Mouse (Mus musculus) heart, adult 18-20 months (tissue): ENCODE measurements at regions not wholly inside any gene's neighbourhood (a gene's known extent, or its start where the extent isn't known, plus 50 kb on each side); places are given as distances from the start of the nearest gene placed in this dataset.

Experiments
- DNase-seq, 2 experiments: peaks; one replicate each; pipeline ENCODE4 v3.0.0; 2021 to 2022; ENCODE audit warnings: mixed read lengths in 1 of 2

DNA sequence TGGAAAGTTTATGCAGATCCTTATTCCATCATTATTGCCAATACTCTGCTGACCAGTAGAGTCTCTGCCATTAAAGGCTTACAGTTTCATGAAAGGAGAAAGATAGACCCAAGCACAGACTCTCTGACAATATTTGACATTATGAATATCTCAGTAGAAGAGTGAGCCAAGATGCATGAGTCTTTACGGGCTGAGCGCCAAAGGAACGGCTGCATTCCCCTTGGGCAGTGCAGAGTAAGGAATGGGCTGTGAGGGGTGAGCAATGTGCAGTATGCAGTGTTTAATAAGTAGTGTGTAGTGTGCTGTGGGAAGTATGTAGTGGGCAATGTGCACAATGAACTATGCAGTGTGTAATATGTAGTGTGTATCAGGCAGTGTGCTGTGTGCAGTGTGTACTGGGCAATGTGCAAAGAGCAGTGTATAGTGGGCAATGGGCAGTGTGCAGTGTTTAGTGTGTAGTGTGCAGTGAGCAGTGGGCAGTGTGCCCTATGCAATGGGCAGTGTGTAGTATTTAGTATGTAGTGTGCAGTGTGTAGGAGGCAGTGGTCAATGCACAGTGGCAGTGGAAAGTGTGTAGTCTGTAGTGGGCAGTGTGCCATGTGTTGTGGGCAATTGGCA, 671.8 kb downstream of the 5730522E02Rik start:
- no peak for DNase-seq

DNA sequence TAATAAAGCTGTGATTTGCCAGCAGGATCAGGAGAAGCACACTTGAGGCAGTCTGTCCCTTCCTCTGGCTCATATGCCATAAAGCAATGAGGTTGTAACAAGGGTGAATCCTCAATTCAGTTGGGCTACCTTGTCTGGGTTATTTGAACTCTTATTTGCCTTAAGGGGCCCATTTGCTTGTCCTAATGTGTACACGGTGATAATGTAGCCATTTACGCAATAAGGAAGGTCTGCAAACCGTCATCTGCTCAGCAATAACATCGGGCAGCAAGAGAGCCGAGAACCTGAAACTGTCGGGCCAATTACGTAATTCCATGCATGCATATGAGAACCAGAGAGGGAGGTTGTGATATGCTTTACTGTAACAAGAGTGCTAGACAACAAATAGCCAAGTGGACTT, 674.5 kb downstream of the 5730522E02Rik start:
- no peak for DNase-seq

DNA sequence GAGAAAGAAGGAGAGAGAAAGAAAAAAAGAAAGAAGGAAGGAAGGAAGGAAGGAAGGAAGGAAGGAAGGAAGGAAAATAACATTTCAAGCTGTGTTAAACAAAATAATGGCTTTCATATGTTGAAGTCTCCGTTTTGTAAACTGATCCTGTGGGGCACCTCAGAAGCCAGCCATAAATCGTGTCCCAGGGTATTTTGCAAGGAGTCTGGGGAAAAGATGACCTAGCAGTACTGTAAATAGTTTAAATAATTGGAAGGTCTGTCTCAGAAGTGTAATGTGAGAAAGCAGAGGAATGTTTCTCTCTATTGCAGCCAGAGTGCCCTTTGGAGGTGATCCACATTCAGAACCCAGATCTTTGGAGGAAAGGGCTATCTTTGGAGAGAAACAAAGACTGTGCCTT, 677.5 kb downstream of the 5730522E02Rik start:
- no peak for DNase-seq

DNA sequence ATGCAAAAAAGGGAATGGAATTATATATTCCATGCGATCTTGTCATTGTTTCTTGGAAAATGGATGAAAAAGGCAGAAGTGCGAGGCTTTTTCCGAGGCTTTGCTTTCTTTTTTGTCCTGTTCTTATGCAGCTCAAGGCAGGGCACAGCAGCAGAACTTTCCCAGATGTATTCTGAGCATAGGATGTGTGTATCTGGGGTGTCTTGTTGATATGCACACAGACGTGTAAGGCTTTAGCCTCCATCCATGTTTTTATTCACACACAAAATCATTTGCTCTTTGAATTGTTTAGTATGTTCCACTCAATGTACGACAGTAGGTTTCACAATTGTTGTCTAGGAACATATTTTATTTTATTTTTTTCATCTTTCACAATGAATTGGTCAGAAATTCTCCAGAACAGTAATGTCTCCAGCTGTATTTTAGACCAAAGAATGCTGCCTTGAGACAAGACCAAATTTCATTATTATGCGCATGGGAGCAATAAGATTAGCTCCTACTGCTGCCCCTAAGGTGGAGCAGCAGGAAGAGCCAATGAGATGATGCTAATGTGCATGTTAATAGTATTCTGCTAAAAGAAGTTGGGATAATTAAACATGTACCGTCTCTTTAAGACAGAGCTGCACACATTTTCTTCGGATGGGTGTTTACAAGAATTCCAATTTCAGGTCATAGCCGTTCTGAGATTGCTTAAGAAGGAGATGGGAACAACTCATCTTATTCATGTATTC, 678.7 kb downstream of the 5730522E02Rik start:
- no peak for DNase-seq

DNA sequence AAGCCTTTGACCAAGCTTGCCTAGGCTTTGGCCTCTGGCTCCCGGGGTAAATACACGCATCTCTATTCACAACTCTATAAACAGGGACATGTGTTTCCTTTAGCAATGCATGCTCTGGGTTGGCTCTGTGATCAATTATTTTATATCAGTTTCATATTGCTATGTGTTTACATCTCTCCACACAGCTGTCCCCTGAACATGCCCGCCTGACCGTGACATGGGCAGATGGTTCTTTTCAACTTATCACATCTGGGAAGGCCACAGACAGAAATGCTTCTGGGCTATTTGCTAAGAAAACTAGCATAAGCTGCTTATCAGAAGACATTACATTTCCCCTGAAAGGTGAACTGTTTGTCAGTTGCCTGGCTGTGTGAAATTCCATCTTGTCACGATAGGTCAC, 682.5 kb downstream of the 5730522E02Rik start:
- no peak for DNase-seq

DNA sequence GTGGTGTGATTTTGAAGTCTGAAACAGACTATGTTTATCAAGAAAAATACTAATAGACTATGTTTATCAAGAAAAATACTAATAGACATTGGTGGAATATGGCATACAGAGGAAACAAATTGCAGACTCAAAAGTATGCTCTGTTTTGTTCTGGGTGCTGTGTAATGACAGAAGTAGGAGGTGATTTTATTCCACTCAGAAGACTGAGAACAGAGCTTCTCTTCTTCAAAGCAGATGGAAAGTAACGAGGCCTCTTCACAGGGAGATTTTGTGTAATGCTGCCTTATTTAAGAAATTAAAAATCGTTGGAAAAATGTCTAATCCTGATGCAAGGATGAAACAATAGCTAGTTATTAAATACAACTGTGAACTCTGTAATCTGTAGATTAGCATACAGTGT, 691.7 kb downstream of the 5730522E02Rik start:
- no peak for DNase-seq

DNA sequence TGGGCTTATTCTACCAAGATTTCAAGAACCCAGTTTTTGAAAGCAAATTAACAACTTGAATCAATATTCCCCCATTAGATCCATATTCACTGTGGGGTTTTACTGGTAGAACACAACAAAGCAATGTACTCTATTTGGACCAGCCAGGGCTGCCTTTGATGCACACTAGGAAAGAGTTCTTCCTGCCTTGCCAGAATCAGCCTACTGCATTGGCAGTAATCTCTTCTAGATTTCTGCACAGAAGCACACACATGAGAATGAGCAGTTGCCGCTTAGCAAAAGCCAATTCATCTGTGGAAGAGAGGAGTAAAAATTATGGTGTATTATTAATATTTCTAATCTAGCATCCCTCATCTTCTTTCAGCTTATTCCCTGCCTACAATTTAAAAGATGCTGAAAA, 692.4 kb downstream of the 5730522E02Rik start:
- DNase-seq = no peak

DNA sequence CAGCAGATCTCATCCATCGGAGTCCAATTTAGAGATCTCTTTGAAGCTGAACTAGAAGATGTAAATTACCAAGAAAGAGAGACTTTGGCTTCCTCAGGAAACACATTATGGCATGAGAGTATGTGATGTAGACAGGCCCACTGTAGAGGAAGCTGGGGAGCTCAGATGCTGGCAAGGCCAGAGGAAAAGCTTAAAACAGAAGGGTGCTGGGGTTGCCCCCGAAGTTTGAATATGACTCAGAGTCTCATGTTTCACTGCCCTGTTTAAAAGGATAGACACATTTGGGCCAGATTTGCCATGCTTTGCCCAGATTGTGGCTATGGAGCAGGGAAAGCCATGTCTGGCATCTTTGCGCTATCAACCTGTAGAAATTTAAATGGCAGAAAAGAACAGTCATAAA, 705.1 kb downstream of the 5730522E02Rik start:
- no peak for DNase-seq

DNA sequence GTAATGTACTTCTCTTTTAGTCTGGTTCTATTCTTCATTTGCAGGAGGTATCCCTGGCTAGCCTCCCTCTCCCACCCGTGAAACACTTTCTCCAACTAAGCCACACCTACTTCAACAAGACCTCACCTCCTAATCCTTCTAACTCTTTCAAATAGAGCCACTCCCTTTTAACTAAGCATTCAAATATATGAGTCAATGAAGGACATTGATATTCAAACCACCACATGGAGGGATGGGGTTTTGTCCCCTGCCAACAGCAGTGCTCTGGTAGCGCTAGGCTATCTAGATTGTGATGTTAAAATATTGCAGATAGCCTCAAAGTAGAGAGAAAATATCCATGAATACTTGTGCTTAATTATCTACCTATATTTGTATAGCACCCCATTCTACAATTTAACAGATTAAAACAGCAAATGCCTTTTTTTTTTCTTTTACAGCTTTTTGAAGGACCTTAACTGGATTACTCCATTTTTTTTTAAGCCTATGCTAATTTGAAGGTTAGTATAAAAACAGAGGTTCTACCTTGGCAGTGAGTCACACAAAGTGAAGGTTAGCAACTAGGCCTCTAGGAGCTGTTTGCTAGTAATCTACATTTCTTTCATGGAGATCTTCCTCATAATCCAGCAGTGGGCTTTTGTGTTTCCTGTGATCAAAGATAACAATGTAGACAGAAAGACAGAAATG, 736.7 kb downstream of the 5730522E02Rik start:
- no peak for DNase-seq

DNA sequence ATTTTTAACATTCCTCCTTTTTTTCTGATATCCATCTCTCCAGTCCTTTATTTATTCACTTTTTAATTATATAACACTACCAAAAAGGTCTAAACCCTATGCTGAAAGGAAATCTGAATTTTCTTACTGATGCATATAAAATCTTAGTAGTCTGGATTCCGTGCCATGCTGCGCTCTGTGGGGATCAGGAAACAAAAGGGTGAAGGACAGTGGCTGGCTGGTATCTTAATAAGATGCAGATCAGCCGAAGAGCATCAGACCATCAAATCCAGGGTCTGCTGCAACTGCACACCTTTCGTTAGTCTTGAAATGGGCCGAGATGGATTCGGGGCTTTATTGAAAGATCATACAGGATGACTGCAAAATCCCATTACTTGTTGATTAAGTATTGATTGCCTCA, 740.7 kb downstream of the 5730522E02Rik start:
- no peak for DNase-seq

DNA sequence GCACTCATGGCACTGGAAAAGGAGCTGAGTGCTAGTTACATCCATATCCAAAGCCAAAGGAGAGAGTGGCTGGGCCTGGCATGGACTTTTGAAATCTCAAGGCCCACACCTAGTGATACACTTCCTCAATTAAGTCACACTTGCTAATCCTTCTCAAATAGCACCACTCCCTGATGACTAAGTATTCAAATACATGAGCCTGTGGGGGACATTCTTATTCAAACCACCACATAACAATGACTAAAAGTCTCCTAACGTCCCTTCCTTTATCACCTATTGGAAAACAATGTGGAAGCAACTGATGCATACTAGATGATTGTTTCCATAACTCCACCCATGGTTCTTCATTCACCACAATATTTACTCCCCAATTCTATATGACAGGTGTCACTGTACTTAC, 773.4 kb downstream of the 5730522E02Rik start:
- DNase-seq = no peak

DNA sequence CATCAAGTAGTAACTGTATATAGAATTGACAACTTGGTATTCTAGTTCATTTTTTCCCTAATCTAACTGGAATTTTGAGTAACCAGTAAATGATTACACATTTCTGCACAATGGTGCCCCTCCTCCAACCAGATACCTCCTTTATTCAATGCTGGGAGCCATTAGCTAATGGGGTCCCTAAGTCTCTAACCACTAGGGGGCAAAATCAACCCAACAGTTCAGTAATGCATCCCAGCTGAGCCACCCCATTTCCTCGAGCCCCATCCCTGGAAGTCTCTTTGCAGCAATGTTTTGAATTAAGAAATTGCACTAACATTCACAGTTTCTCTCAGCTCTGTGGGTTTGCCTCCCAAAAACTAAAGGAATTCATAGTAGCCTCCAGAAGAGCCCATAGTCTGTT, 774.9 kb downstream of the 5730522E02Rik start:
- DNase-seq = no peak

DNA sequence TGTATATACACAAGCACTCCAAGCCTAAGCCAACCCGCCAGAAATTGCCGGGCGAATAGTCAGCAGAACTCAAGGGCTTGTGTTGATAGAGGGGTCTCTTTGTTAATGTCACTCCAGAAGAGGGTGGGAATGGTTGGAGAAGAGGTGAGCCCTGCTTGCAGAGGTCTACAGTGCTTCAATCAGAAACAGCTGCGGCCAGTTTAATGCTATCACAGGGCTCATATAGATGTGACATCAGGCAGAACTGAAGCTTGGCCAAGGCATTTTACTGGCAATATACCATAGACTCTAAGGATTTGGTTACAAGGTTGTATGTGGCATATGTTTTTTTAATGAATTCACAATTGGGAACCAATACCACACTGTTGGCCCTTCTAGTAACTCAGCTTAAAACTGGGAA, 787.4 kb downstream of the 5730522E02Rik start:
- no peak for DNase-seq

DNA sequence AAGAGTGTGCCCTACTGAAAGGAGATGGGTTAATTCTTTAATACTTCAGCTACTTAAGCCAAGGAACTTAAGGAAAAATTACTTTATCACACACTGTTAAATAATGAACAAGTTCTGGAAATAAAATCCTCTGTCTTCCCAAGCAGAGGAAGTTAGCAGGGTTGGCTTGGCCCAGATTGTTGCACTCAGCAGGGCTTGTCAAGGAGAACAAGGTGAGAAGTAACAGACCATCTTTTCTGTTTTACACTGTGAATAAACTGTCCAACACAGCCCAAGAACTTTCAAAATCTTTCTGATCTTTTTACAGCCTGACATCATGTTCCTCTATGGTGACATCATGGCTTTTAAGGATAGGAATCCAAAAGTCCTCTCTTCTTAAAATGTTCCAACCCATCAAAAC, 789.1 kb downstream of the 5730522E02Rik start:
- no peak for DNase-seq

DNA sequence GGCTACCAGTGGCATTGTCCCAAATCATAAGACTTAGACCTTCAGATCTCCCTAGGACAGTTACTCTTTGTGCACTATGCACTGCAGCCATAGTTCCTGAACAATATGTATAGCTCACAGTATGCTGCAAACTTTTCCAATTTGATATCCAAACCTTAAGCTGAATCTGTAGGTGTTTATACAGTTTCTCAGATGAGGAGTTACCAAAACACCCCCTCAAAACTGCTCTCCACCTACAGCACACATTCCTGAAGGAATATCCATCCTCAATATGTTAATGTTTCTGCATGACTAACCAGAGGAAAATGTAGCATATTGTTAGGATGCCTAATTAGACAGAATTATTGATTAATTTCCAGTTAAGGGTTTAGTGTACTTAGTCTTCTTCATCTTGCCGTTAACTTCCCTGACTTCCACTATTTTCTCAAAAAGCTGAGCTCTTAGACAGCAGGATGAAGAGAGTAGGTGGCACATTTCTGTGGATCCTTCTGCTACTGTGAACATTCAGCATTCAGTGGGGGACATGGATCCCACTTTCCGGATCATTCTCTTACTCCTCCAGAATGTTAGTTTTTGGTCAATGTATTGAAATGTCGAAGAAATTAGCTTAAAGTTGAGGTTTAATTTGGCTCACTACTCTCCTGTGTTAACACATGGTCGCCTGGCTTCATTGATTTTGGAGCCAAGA, 800.0 kb downstream of the 5730522E02Rik start:
- DNase-seq = no peak

DNA sequence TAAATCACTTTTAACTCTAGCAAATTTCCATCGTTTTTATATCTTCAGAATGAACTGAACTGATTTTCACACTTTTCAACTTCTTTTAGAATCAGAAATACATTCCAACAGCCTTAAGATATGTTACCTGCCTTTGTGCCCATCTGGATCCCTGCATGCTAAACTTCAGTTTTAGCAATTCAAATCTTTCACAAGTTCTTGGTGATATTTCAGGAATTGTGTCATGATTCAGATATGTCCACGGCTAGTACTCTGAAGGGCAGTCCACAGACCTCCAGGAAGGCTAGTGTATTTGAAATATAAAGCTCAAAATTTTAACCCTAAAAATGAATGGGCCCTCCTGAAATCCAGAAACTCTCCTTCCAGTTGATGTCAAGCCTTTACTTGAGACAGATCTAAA, 818.9 kb downstream of the 5730522E02Rik start:
- DNase-seq = no peak

DNA sequence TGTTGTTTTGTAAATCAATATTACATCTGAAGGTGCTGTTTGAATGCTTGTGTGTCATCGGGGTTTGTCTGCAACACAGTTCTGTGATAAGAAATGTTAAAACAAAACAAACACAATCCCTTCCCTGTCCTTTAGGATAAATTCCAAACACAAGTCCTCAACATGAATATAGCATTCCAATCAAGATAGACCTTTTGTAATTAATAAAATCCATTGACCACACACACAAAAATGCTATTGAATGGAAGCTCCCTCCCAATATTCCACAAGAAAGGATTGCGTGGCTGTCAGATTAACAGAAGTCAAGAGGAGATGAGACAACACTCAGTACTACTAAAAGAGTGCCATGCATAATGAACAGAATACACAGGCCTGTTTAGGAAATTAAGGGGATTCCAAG, 843.5 kb downstream of the 5730522E02Rik start:
- DNase-seq = no peak

DNA sequence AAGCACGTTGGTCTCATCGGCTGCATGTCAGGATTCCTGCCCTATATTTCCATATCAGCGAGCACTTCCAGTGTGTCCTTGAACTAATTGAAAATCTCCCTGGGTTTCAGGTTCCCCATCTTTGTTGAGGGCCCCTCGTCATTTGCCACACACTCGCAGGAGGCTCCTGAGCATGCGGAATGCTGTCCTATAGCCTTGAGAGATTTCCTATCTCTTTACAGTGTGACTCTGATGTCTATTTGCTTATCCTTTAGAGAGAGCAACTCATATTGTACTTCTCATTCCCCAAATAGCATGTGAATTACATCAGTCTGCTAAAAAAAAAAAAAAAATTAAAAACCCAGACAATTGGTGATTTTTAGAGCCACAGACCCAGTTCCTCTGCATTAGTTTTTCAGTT, 845.1 kb downstream of the 5730522E02Rik start:
- no peak for DNase-seq

DNA sequence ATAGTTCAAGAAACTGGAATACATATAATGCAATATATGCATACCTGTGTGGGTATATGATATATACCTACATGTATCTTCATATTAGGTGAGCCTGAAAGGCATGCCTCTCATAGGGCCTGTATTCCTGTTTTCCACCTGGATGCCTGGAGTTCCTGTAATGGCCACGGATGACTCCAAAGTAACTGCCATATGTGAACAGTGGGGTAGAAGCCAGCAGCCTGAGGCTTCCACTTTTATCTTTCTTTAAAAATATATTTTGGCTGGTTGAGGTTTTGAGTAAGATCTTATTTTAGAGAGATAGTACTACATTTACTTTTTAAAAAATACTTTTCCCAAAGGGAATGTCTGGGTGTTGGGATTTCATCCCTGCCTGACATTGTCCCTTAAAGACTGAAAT, 850.8 kb downstream of the 5730522E02Rik start:
- no peak for DNase-seq

DNA sequence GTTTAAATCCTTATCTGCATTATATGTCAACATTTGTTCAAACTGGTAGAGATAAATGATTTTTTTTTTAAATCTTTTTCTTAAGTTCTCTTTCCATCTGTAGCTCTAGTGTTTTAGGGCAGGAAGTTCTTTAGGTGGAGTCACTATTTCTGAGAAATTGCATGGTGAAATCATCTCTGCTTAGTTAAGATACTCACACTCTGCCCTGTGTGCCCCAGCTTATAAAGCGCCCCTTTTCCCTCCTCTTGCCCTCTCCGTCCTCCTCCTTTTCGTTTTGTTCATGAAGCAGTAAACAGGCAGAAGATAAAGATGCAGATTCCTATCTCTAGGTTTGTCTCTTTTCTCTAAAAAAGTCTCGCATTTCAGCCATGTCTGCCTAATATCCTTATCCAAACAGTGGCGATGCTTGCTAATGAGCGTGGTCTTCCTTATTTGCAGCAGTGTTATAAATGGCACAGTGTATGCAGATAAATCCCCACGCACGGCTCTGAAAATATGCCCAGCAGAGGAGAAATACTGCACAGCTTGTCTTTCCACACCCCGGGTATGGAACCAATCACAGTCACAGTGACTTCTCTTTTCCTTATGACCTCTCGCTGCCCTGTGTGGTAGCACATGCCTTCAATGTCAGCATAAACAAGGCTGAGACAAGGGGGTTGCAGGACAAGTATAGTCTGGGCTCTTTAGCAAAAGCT, 852.7 kb downstream of the 5730522E02Rik start:
- DNase-seq = no peak

DNA sequence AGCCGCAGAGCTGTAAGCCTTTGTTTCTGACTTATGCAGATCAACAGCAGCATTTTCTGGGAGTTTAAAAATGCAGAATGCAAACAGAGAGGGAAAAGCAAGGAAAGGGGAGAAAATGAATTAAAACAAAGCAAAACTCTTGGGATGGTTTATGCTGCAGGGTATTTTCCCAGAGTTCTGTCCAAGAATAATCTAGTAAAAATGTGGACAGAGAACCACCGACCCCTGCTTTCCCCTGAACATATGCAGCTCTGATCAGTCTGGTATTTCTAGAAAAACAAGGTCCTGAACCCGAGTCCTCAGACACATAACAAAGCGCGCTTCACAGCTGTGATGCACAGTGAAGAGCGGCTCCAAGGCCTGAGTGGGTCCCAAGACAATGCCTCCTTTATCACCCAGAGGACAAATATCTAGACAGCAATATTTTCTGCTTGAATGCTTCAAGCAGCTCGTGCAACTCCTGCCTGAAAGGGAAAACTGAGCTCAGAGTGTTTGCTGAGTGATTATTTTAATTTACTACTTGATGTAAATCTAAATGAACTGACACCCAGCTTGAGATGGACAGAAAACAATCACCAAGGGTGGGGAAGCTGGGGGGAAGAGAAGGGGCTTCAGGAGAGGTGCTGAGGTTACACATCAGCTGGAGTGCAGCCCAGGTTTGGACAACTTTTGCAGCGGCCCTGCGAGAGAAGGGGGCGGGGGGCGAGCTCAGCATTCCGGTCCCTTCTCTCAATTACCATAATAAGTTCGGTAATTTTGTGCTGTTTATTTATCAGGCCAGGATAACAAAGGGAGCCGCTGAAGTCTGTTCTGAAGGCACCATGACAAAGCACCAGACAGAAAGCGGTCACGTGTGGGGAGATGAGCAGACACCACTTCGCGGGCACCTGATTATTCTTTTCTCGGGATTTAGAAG, 853.6 kb downstream of the 5730522E02Rik start:
- DNase-seq = no peak
